Mouse (Mus musculus) inflammation-experienced regulatory T-cells, adult 6 months (primary cell): ENCODE data around the gene Dop1b. TPM values are rescaled to one million over a fixed set of nuclear protein-coding genes. Genes with fewer than 3 reads are reported as not detected.

Experiments
- ATAC-seq: one replicate; pipeline ENCODE4 v1.8.0; 2017
- polyA plus RNA-seq, 3 experiments: library from polyadenylated mRNA; unstranded; fragments of 100-300 nt; shearing (Covaris generic); gene quantifications; one replicate each; pipeline ENCODE4 v1.2.1; 2017

The Dop1b gene
- polyA plus RNA-seq, 3 experiments from 2014 or later: 26.9 to 28.1 (median 28.0) TPM

GRCm38 (mm10) chr16:93712966-93713365, 1.3 kb downstream of the Dop1b start:
- no peak for ATAC-seq

GRCm38 (mm10) chr16:93714426-93714825, 2.7 kb downstream of the Dop1b start:
- ATAC-seq: no peak

- ATAC-seq: no peak
Measured at GRCm38 (mm10) chr16:93715826-93716225, 4.1 kb downstream of the Dop1b start.

- no peak for ATAC-seq
Measured at GRCm38 (mm10) chr16:93717299-93717703, 5.6 kb downstream of the Dop1b start.

- no peak for ATAC-seq
Measured at GRCm38 (mm10) chr16:93721771-93722170, 10.1 kb downstream of the Dop1b start.

- no peak for ATAC-seq
Measured at GRCm38 (mm10) chr16:93722476-93722875, 10.8 kb downstream of the Dop1b start.

- no peak for ATAC-seq
Measured at GRCm38 (mm10) chr16:93725417-93726144, 13.9 kb downstream of the Dop1b start.

- no peak for ATAC-seq
Measured at GRCm38 (mm10) chr16:93726186-93726585, 14.5 kb downstream of the Dop1b start.

- no peak for ATAC-seq
Measured at GRCm38 (mm10) chr16:93728676-93729075, 17.0 kb downstream of the Dop1b start.

- ATAC-seq: no peak
Measured at GRCm38 (mm10) chr16:93729801-93730721, 18.4 kb downstream of the Dop1b start.

GRCm38 (mm10) chr16:93731310-93731709, 19.6 kb downstream of the Dop1b start:
- ATAC-seq: no peak

- ATAC-seq: no peak
Measured at GRCm38 (mm10) chr16:93732875-93733569, 21.3 kb downstream of the Dop1b start.

GRCm38 (mm10) chr16:93739251-93739650, 27.5 kb downstream of the Dop1b start:
- no peak for ATAC-seq

GRCm38 (mm10) chr16:93742903-93743302, 31.2 kb downstream of the Dop1b start:
- no peak for ATAC-seq

GRCm38 (mm10) chr16:93744049-93744490, 32.4 kb downstream of the Dop1b start:
- no peak for ATAC-seq

- no peak for ATAC-seq
Measured at GRCm38 (mm10) chr16:93744804-93745340, 33.2 kb downstream of the Dop1b start.

GRCm38 (mm10) chr16:93746397-93746796, 34.7 kb downstream of the Dop1b start:
- ATAC-seq: no peak

GRCm38 (mm10) chr16:93746957-93747356, 35.3 kb downstream of the Dop1b start:
- ATAC-seq: no peak

GRCm38 (mm10) chr16:93747421-93747820, 35.7 kb downstream of the Dop1b start:
- ATAC-seq: no peak

GRCm38 (mm10) chr16:93749147-93749910, 37.6 kb downstream of the Dop1b start:
- ATAC-seq: no peak

- no peak for ATAC-seq
Measured at GRCm38 (mm10) chr16:93750464-93750863, 38.8 kb downstream of the Dop1b start.

- ATAC-seq: no peak
Measured at GRCm38 (mm10) chr16:93751816-93752215, 40.1 kb downstream of the Dop1b start.
